Mouse (Mus musculus) MEL (cell line): ENCODE data around the gene Exoc6b.

ENCODE experiments used
- CTCF ChIP-seq, 3 experiments: IDR thresholded peaks in 2 of 3; conservative IDR thresholded peaks in 1 of 3; 2 replicates each; pipeline ENCODE4 v1.5.1; 2011 to 2012; ENCODE audit warnings: low read length in 3 of 3, low read depth in 2 of 3, mild to moderate bottlenecking in 2 of 3, improper control_type of control experiment in 1 of 3, inconsistent platforms in 1 of 3, mixed read lengths in 1 of 3, moderate library complexity in 1 of 3; ENCODE audit not compliant: control insufficient read depth in 1 of 3, insufficient read depth in 1 of 3, poor library complexity in 1 of 3, severe bottlenecking in 1 of 3
- GATA1 ChIP-seq: IDR thresholded peaks from 2 replicates; pipeline ENCODE4 v1.6.1; 2011; ENCODE audit warnings: low read depth, low read length, improper control_type of control experiment
- ZMIZ1 ChIP-seq: IDR thresholded peaks from 2 replicates; pipeline ENCODE4 v1.6.1; 2012; ENCODE audit warnings: low read depth, mild to moderate bottlenecking, inconsistent platforms, low read length, improper control_type of control experiment, moderate library complexity

DNA sequence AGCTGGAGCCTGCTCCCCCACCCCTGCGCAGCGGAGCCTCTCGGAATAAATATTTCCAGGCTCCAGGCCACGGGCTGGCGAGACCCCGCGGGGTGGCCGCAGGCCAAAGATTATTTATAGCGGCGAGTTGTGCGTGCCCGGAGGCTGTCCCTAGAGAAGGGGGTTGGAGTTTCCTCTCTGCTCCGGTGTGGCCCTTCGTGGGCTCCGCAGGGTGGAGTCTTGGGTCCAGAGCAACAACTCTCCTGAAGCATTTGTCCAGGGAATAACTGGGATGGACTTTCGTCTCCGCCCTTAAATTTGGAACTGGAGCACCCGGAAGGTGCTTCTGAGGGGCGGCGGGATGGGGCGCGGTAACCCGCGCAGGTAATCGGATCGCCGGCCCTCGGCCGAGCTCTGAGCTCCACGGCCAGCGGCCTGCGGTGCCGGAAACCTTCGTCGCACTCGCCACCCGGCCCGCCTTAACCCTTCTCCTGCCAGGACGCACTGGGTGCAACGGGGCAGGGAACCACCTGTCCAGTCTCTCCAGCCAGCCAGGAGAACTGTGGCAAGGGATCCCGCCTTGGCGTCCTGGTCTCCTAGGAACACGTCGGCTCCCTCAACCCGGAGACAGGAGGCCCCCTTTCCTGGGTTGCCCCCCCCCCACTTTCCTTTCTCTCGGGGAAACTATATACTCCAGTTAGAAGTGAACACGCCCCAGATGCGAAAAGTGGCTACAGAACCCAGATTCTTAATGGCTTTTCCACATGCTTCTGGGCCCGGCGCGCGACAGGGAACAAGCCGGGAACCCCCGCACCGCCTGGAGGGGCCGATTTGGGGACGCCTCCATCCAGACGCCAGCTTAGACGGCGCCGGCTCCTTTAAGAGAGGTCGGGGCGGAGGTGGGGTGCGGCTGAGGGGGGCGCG lies 484.3 kb downstream of the Exoc6b start:
- TF ChIP-seq CTCF (IDR thresholded peaks at IDR 0.05 in 2 of 3, conservative IDR thresholded peaks at IDR 0.05 in 1 of 3; ENCODE audit: control insufficient read depth in 1 of 3, insufficient read depth in 1 of 3, low read depth in 2 of 3, low read length in 3 of 3, poor library complexity in 1 of 3, severe bottlenecking in 1 of 3) (no peak), ZMIZ1 (no peak), GATA1 (no peak)
